Comparison of ENCODE assay signal across 8 mouse cellular contexts in genomic region chr9:107542721-107543120, GRCm38 (mm10). TPM values are rescaled to one million over a fixed set of nuclear protein-coding genes. Genes with fewer than 3 reads are reported as not detected.
DNase-seq lines count a peak whose midpoint lies in the region; ATAC-seq and TF ChIP-seq lines count a peak whose summit lies in the region.

No protein-coding gene starts in this region.

- no peak for TF ChIP-seq CTCF in E14TG2a.4 (conservative IDR thresholded peaks at IDR 0.05; ENCODE audit: low read length)

- WGBS in forebrain, embryonic 14.5 days: 50% methylated on average over 8 of the region's 8 CpGs
- 45% methylated on average over 8 of the region's 8 CpGs for WGBS in liver, embryonic 13.5 days (ENCODE audit: insufficient replicate concordance)

- peaks cover 5% of the 10 kb centered on the region for H3K27me3 ChIP-seq in E14TG2a.4 (ENCODE audit: insufficient read depth, low read length)
- no peaks in the 10 kb centered on the region for H3K27me3 ChIP-seq in forebrain, embryonic 14.5 days (replicated peaks; ENCODE audit: control insufficient read depth, insufficient read depth, low read length)
- no peaks in the 10 kb centered on the region for H3K27me3 ChIP-seq in liver, embryonic 13.5 days

- peaks cover 72% of the 10 kb centered on the region for H3K4me1 ChIP-seq in E14TG2a.4 (replicated peaks; ENCODE audit: low read depth, low read length)
- H3K4me1 ChIP-seq in forebrain, embryonic 14.5 days (ENCODE audit: control insufficient read depth, insufficient read depth, low read length): peaks cover 23% of the 10 kb centered on the region
- H3K4me1 ChIP-seq in liver, embryonic 13.5 days (replicated peaks): peaks cover 52% of the 10 kb centered on the region

- intact Hi-C loops in gastrocnemius, postnatal 14 days (cut with DNase I; ENCODE audit: low total_unique reads): no loop called here

- DNase-seq in heart, adult 11 months: peak; percentile 92
- no peak for DNase-seq in heart, adult 8-10 months (ENCODE audit: low spot score)
- no peak for DNase-seq in forebrain, embryonic 14.5 days (ENCODE audit: low spot score)
- DNase-seq in liver, embryonic 13.5 days: no peak
- no peak for DNase-seq in gastrocnemius, postnatal 14 days
- no peak for DNase-seq in thymus, postnatal 0 days (ENCODE audit: low spot score)
- DNase-seq in spleen, postnatal 14 days (ENCODE audit: low spot score in 2 of 2): no peak

- H3K27ac ChIP-seq in forebrain, embryonic 14.5 days (ENCODE audit: low read depth, low read length): no peak overlapping the region
- peak overlapping the region; percentile 80 for H3K27ac ChIP-seq in liver, embryonic 13.5 days

- H3K36me3 ChIP-seq in E14TG2a.4 (ENCODE audit: insufficient read depth, low read length): peaks cover 48% of the 10 kb centered on the region
- peaks cover 40% of the 10 kb centered on the region for H3K36me3 ChIP-seq in forebrain, embryonic 14.5 days (ENCODE audit: control insufficient read depth, insufficient read depth, low read length)
- peaks cover 47% of the 10 kb centered on the region for H3K36me3 ChIP-seq in liver, embryonic 13.5 days

- no peaks in the 10 kb centered on the region for H3K9me3 ChIP-seq in E14TG2a.4 (ENCODE audit: low read length)
- H3K9me3 ChIP-seq in forebrain, embryonic 14.5 days (replicated peaks; ENCODE audit: control insufficient read depth, low read length): no peaks in the 10 kb centered on the region
- no peaks in the 10 kb centered on the region for H3K9me3 ChIP-seq in liver, embryonic 13.5 days (replicated peaks)

- H3K4me2 ChIP-seq in forebrain, embryonic 14.5 days (ENCODE audit: low read length): peak overlapping the region; percentile 95
- peak overlapping the region; percentile 93 for H3K4me2 ChIP-seq in liver, embryonic 13.5 days

- peak overlapping the region; percentile 88 for H3K4me3 ChIP-seq in E14TG2a.4 (replicated peaks; ENCODE audit: low read length)
- H3K4me3 ChIP-seq in forebrain, embryonic 14.5 days (ENCODE audit: low read depth, low read length): peak overlapping the region; percentile 62
- peak overlapping the region; percentile 74 for H3K4me3 ChIP-seq in liver, embryonic 13.5 days (replicated peaks)

- ATAC-seq in forebrain, embryonic 14.5 days: no peak
- no peak for ATAC-seq in liver, embryonic 13.5 days (ENCODE audit: low read depth)

- H3K9ac ChIP-seq in forebrain, embryonic 14.5 days (ENCODE audit: low read length): peak overlapping the region; percentile 69
- H3K9ac ChIP-seq in liver, embryonic 13.5 days: peak overlapping the region; percentile 79

RNA-seq across cellular contexts. Expression of gene Nprl2, which starts 0.7 kb away (rescaled TPM):
- 10 to 100 TPM; 18.4 to 22.6 (median 21.2) TPM for total RNA-seq in heart, adult 8-10 months (2022)
- polyA plus RNA-seq in forebrain, embryonic 14.5 days (2014; fragmentation: Nextera tagmentation; extraction: Ambion mirVana): 83.2 and 83.8 TPM in 2 replicates
- polyA plus RNA-seq in liver, embryonic 13.5 days (2015; fragmentation: Nextera tagmentation; extraction: Ambion mirVana): 14.3 and 16.0 TPM in 2 replicates
- 1 to 10 TPM; 7.5 to 7.7 TPM for total RNA-seq in gastrocnemius, postnatal 14 days (2021)
- polyA plus RNA-seq in thymus, postnatal 0 days (2015; fragmentation: Nextera tagmentation; extraction: Ambion mirVana): 47.2 and 48.4 TPM in 2 replicates

RNA-seq across cellular contexts. Expression of gene Cyb561d2, which starts 0.7 kb away (rescaled TPM):
- 1 to 10 TPM; 5.1 to 6.3 (median 5.4) TPM for total RNA-seq in heart, adult 8-10 months (2022)
- 33.1 and 38.0 TPM in 2 replicates for polyA plus RNA-seq in forebrain, embryonic 14.5 days (2014; fragmentation: Nextera tagmentation; extraction: Ambion mirVana)
- 17.4 and 17.7 TPM in 2 replicates for polyA plus RNA-seq in liver, embryonic 13.5 days (2015; fragmentation: Nextera tagmentation; extraction: Ambion mirVana)
- total RNA-seq in gastrocnemius, postnatal 14 days (2021): 1 to 10 TPM; 2.2 to 2.5 TPM
- polyA plus RNA-seq in thymus, postnatal 0 days (2015; fragmentation: Nextera tagmentation; extraction: Ambion mirVana): 48.5 and 49.8 TPM in 2 replicates

RNA-seq across cellular contexts. Expression of gene Zmynd10, which starts 4.4 kb away (rescaled TPM):
- total RNA-seq in heart, adult 8-10 months (2022): under 1 TPM in 2 of 4 experiments, not detected in 2; 0.35 to 0.40 TPM
- 4.3 and 4.6 TPM in 2 replicates for polyA plus RNA-seq in forebrain, embryonic 14.5 days (2014; fragmentation: Nextera tagmentation; extraction: Ambion mirVana)
- 0.21 TPM in 1 of 2 replicates, not detected in the other for polyA plus RNA-seq in liver, embryonic 13.5 days (2015; fragmentation: Nextera tagmentation; extraction: Ambion mirVana)
- not detected for total RNA-seq in gastrocnemius, postnatal 14 days (2021)
- polyA plus RNA-seq in thymus, postnatal 0 days (2015; fragmentation: Nextera tagmentation; extraction: Ambion mirVana): 0.89 and 1.5 TPM in 2 replicates

RNA-seq across cellular contexts. Expression of gene Rassf1, which starts 8.6 kb away (rescaled TPM):
- total RNA-seq in heart, adult 8-10 months (2022): 10 to 100 TPM; 12.9 to 14.9 (median 14.4) TPM
- 34.7 and 37.1 TPM in 2 replicates for polyA plus RNA-seq in forebrain, embryonic 14.5 days (2014; fragmentation: Nextera tagmentation; extraction: Ambion mirVana)
- 17.5 and 18.2 TPM in 2 replicates for polyA plus RNA-seq in liver, embryonic 13.5 days (2015; fragmentation: Nextera tagmentation; extraction: Ambion mirVana)
- 10 to 100 TPM; 11.1 to 11.6 TPM for total RNA-seq in gastrocnemius, postnatal 14 days (2021)
- polyA plus RNA-seq in thymus, postnatal 0 days (2015; fragmentation: Nextera tagmentation; extraction: Ambion mirVana): 52.1 and 56.2 TPM in 2 replicates

RNA-seq across cellular contexts. Expression of gene Tmem115, which starts 9.0 kb away (rescaled TPM):
- total RNA-seq in heart, adult 8-10 months (2022): 10 to 100 TPM; 21.2 to 25.6 (median 22.2) TPM
- 44.4 and 53.4 TPM in 2 replicates for polyA plus RNA-seq in forebrain, embryonic 14.5 days (2014; fragmentation: Nextera tagmentation; extraction: Ambion mirVana)
- polyA plus RNA-seq in liver, embryonic 13.5 days (2015; fragmentation: Nextera tagmentation; extraction: Ambion mirVana): 16.5 and 18.3 TPM in 2 replicates
- total RNA-seq in gastrocnemius, postnatal 14 days (2021): 10 to 100 TPM; 18.4 to 19.9 TPM
- polyA plus RNA-seq in thymus, postnatal 0 days (2015; fragmentation: Nextera tagmentation; extraction: Ambion mirVana): 35.0 and 37.1 TPM in 2 replicates
